Mouse (Mus musculus): ENCODE measurements around the gene Mucl2.
"Not testable (repeated sequence)": the region's sequence is repeated elsewhere in the genome, so short reads cannot be mapped to it uniquely, and the experiment has no call there.

Gene Mucl2

GRCm38 (mm10) chr15:103899212-103899611 is at the start of gene Mucl2:
Gene Mucl2, minus strand, starts transcription at chr15:103899312.
- DNase-seq (ENCODE audit: low read depth), result no peak

- not testable (repeated sequence) for DNase-seq (ENCODE audit: low read depth)
These were observed 13.9 kb upstream of the Mucl2 start for GRCm38 (mm10) chr15:103913061-103913460.
